Mouse (Mus musculus) myocyte (in vitro differentiated cells): ENCODE data around the gene Rps6kb2.
"Not testable (repeated sequence)": the region's sequence is repeated elsewhere in the genome, so short reads cannot be mapped to it uniquely, and the experiment has no call there.

Source experiments
- MAX ChIP-seq: IDR thresholded peaks from one replicate; pipeline ENCODE4 v1.6.1; 2011; ENCODE audit warnings: low read depth, mild to moderate bottlenecking, control low read depth
- MYOD1 ChIP-seq, 3 experiments: IDR thresholded peaks; one replicate each; pipeline ENCODE4 v1.6.1; 2011; ENCODE audit warnings: control low read depth in 2 of 3, low read depth in 2 of 3, mild to moderate bottlenecking in 2 of 3, moderate library complexity in 1 of 3; ENCODE audit not compliant: insufficient read length in 2 of 3, control insufficient read depth in 1 of 3
- MYOG ChIP-seq, 3 experiments: IDR thresholded peaks; one replicate each; pipeline ENCODE4 v1.6.1; 2011; ENCODE audit warnings: control low read depth in 2 of 3, low read depth in 2 of 3, mild to moderate bottlenecking in 2 of 3; ENCODE audit not compliant: insufficient read length in 2 of 3, control insufficient read depth in 1 of 3, insufficient read depth in 1 of 3
- POLR2A ChIP-seq: IDR thresholded peaks from one replicate; pipeline ENCODE4 v1.6.1; 2011; ENCODE audit warnings: low read depth, mild to moderate bottlenecking, control low read depth, moderate library complexity; ENCODE audit not compliant: insufficient read length
- POLR2AphosphoS2 ChIP-seq: IDR thresholded peaks from one replicate; pipeline ENCODE4 v1.6.1; 2011; ENCODE audit warnings: low read depth, control low read depth; ENCODE audit not compliant: insufficient read length
- REST ChIP-seq: IDR thresholded peaks from one replicate; pipeline ENCODE4 v1.6.1; 2011; ENCODE audit warnings: mild to moderate bottlenecking, control low read depth, moderate library complexity; ENCODE audit not compliant: insufficient read depth, insufficient read length
- SRF ChIP-seq: IDR thresholded peaks from one replicate; pipeline ENCODE4 v1.6.1; 2011; ENCODE audit warnings: low read depth; ENCODE audit not compliant: control insufficient read depth, insufficient read length
- TCF12 ChIP-seq: IDR thresholded peaks from one replicate; pipeline ENCODE4 v1.6.1; 2011; ENCODE audit warnings: mild to moderate bottlenecking, control low read depth; ENCODE audit not compliant: poor library complexity, insufficient read depth, severe bottlenecking
- TCF3 ChIP-seq: IDR thresholded peaks from one replicate; pipeline ENCODE4 v1.6.1; 2011; ENCODE audit warnings: low read depth, control low read depth; ENCODE audit not compliant: insufficient read length
- USF1 ChIP-seq: IDR thresholded peaks from one replicate; pipeline ENCODE4 v1.6.1; 2011; ENCODE audit warnings: low read depth, mild to moderate bottlenecking, control low read depth, moderate library complexity

GRCm38 (mm10) chr19:4135229-4135962 is 27.8 kb downstream of the Rps6kb2 start:
- TF ChIP-seq SRF; MAX; TCF3; POLR2A; MYOD1 (IDR thresholded peaks at IDR 0.05; ENCODE audit: control insufficient read depth in 1 of 3, insufficient read length in 2 of 3, low read depth in 2 of 3); REST; MYOG (IDR thresholded peaks at IDR 0.05; ENCODE audit: control insufficient read depth in 1 of 3, insufficient read depth in 1 of 3, insufficient read length in 2 of 3, low read depth in 2 of 3); USF1; POLR2AphosphoS2; TCF12: not testable (repeated sequence)
